ENCODE assay signal across 12 mouse cellular contexts in genomic region chr2:41264228-41264587, GRCm38 (mm10).
DNase-seq lines count a peak whose midpoint lies in the region; ATAC-seq and TF ChIP-seq lines count a peak whose summit lies in the region.
"Had no signal": no experiment of that assay in that cellular context is flagged by ENCODE, and none has a peak within 500 bp of the region (broad histone marks: within the 10 kb centered on the region; RNA-seq: fewer than 3 reads in every experiment).

No protein-coding gene starts in this region.

- no peaks in the 10 kb centered on the region for H3K36me3 ChIP-seq in neural tube, embryonic 11.5 days (ENCODE audit: control insufficient read depth, insufficient read depth, low read length)
- H3K36me3 ChIP-seq in forebrain, embryonic 15.5 days, result no peaks in the 10 kb centered on the region
- H3K36me3 ChIP-seq in midbrain, embryonic 10.5 days, result no peaks in the 10 kb centered on the region
- H3K36me3 ChIP-seq in liver, postnatal 0 days (replicated peaks; ENCODE audit: insufficient read depth, low read length), result no peaks in the 10 kb centered on the region
- H3K36me3 ChIP-seq: hindbrain, embryonic 15.5 days had no signal

- H3K4me3 ChIP-seq in neural tube, embryonic 11.5 days (ENCODE audit: low read depth, low read length), result no peak overlapping the region
- no peak overlapping the region for H3K4me3 ChIP-seq in forebrain, embryonic 15.5 days
- H3K4me3 ChIP-seq in midbrain, embryonic 10.5 days, result no peak overlapping the region
- no peak overlapping the region for H3K4me3 ChIP-seq in liver, postnatal 0 days (ENCODE audit: low read depth, low read length)
- H3K4me3 ChIP-seq: hindbrain, embryonic 15.5 days had no signal

- no peaks in the 10 kb centered on the region for H3K4me1 ChIP-seq in neural tube, embryonic 11.5 days (ENCODE audit: control insufficient read depth, insufficient read depth, low read length)
- H3K4me1 ChIP-seq in forebrain, embryonic 15.5 days, result no peaks in the 10 kb centered on the region
- peaks cover 10% of the 10 kb centered on the region for H3K4me1 ChIP-seq in midbrain, embryonic 10.5 days
- no peaks in the 10 kb centered on the region for H3K4me1 ChIP-seq in liver, postnatal 0 days (ENCODE audit: insufficient read depth)
- H3K4me1 ChIP-seq: hindbrain, embryonic 15.5 days had no signal

- 0 out of 2 replicates have a peak, but pooled peaks have one; percentile 43 for ATAC-seq in neural tube, embryonic 11.5 days (ENCODE audit: insufficient read depth, low FRiP score, low TSS enrichment)
- peak; percentile 75; the same call in 1 of the 2 replicates for ATAC-seq in forebrain, embryonic 15.5 days (replicated peaks)
- ATAC-seq in liver, postnatal 0 days, result no peak
- ATAC-seq: CD4-positive, CD25-positive, alpha-beta regulatory T cell, adult 4 months had no signal

- peak; percentile 19 for DNase-seq in neural tube, embryonic 11.5 days (ENCODE audit: low spot score)
- no peak for DNase-seq in neural tube, embryonic 10.5 days (ENCODE audit: extremely low spot score, low spot score)
- DNase-seq in midbrain, embryonic 10.5 days (ENCODE audit: low spot score), result peak; percentile 13
- peak; percentile 17 for DNase-seq in telencephalon, adult 2 months (ENCODE audit: low read depth, low spot score)
- no peak for DNase-seq in liver, postnatal 0 days
- DNase-seq in thymus, postnatal 36 days, result no peak
- DNase-seq in heart, adult 11 months, result no peak
- DNase-seq: cerebellum, adult 8-10 months had no signal

- no peak overlapping the region for H3K9ac ChIP-seq in neural tube, embryonic 11.5 days (ENCODE audit: low read length)
- H3K9ac ChIP-seq in forebrain, embryonic 15.5 days (replicated peaks), result no peak overlapping the region
- H3K9ac ChIP-seq in liver, postnatal 0 days (replicated peaks), result no peak overlapping the region
- H3K9ac ChIP-seq: hindbrain, embryonic 15.5 days had no signal

- TF ChIP-seq EP300 in liver, postnatal 0 days (IDR thresholded peaks at IDR 0.05; ENCODE audit: low read depth), result no peak

- no peaks in the 10 kb centered on the region for H3K9me3 ChIP-seq in neural tube, embryonic 11.5 days (ENCODE audit: control insufficient read depth, low read length)
- no peaks in the 10 kb centered on the region for H3K9me3 ChIP-seq in forebrain, embryonic 15.5 days
- H3K9me3 ChIP-seq in midbrain, embryonic 10.5 days (replicated peaks), result no peaks in the 10 kb centered on the region
- no peaks in the 10 kb centered on the region for H3K9me3 ChIP-seq in liver, postnatal 0 days (ENCODE audit: low read length)
- H3K9me3 ChIP-seq: hindbrain, embryonic 15.5 days had no signal

- no peak overlapping the region for H3K27ac ChIP-seq in neural tube, embryonic 11.5 days (ENCODE audit: low read depth, low read length)
- H3K27ac ChIP-seq in forebrain, embryonic 15.5 days (replicated peaks), result no peak overlapping the region
- H3K27ac ChIP-seq in midbrain, embryonic 10.5 days (replicated peaks), result peak overlapping the region; percentile 73
- H3K27ac ChIP-seq in liver, postnatal 0 days (ENCODE audit: low read depth), result no peak overlapping the region
- H3K27ac ChIP-seq: macrophage had no signal

- 59% methylated on average over 8 of the region's 8 CpGs for WGBS in neural tube, embryonic 11.5 days
- 24% methylated on average over 8 of the region's 8 CpGs for WGBS in forebrain, embryonic 15.5 days
- WGBS in midbrain, embryonic 10.5 days, result 66% methylated on average over 8 of the region's 8 CpGs
- 70% methylated on average over 8 of the region's 8 CpGs for WGBS in liver, postnatal 0 days (ENCODE audit: insufficient replicate concordance)

- no peak overlapping the region for H3K4me2 ChIP-seq in neural tube, embryonic 11.5 days (ENCODE audit: low read depth)
- no peak overlapping the region for H3K4me2 ChIP-seq in forebrain, embryonic 15.5 days (replicated peaks)
- H3K4me2 ChIP-seq in liver, postnatal 0 days (ENCODE audit: low read depth, low read length), result no peak overlapping the region
- H3K4me2 ChIP-seq: hindbrain, embryonic 15.5 days had no signal

- TF ChIP-seq CTCF in liver, postnatal 0 days (IDR thresholded peaks at IDR 0.05; ENCODE audit: low read depth), result no peak

- H3K27me3 ChIP-seq in neural tube, embryonic 11.5 days (ENCODE audit: control insufficient read depth, insufficient read depth, low read length), result no peaks in the 10 kb centered on the region
- no peaks in the 10 kb centered on the region for H3K27me3 ChIP-seq in forebrain, embryonic 15.5 days
- H3K27me3 ChIP-seq in midbrain, embryonic 10.5 days (ENCODE audit: low read depth, poor library complexity, severe bottlenecking), result no peaks in the 10 kb centered on the region
- H3K27me3 ChIP-seq in liver, postnatal 0 days (ENCODE audit: insufficient read depth, low read length), result no peaks in the 10 kb centered on the region
- H3K27me3 ChIP-seq: hindbrain, embryonic 15.5 days had no signal

Comparison
In these comparisons a context has a peak if more than half of its experiments do, and no peak if none do; other contexts are left out.
1. DNase-seq: peak in neural tube, embryonic 11.5 days (single experiment), midbrain, embryonic 10.5 days (single experiment) and telencephalon, adult 2 months (single experiment); none in neural tube, embryonic 10.5 days (single experiment), liver, postnatal 0 days (single experiment), thymus, postnatal 36 days (0 of 2) and heart, adult 11 months (single experiment).